Mouse (Mus musculus) MEL (cell line): ENCODE results near the gene Dyrk1a. TPM values are rescaled to one million over a fixed set of nuclear protein-coding genes. Genes with fewer than 3 reads are reported as not detected.

Experiments used
- DNase-seq: peaks from one replicate; pipeline ENCODE4 v3.0.0; 2011; ENCODE audit warnings: low read depth, low spot score
- H3K27ac ChIP-seq: 2 replicates; pipeline ENCODE4 v1.5.1; 2012; ENCODE audit warnings: low read depth, mild to moderate bottlenecking, control low read depth, low read length, moderate library complexity; ENCODE audit not compliant: control insufficient read depth
- H3K27me3 ChIP-seq, 2 experiments: fragments of 150-350 bp in 1 of 2; sonication (generic) in 1 of 2; 2 replicates each; pipeline ENCODE4 v1.6.1; 2012; ENCODE audit warnings: low read length in 2 of 2, mild to moderate bottlenecking in 2 of 2, improper control_type of control experiment in 1 of 2, moderate library complexity in 1 of 2; ENCODE audit not compliant: insufficient read depth in 2 of 2, control insufficient read depth in 1 of 2
- H3K36me3 ChIP-seq, 2 experiments: 2 replicates each; pipeline ENCODE4 v1.6.1; 2012 to 2014; ENCODE audit warnings: low read length in 2 of 2, improper control_type of control experiment in 1 of 2, inconsistent platforms in 1 of 2, mild to moderate bottlenecking in 1 of 2; ENCODE audit not compliant: insufficient read depth in 2 of 2, control insufficient read depth in 1 of 2
- H3K4me1 ChIP-seq, 2 experiments: fragments of 150-350 bp in 1 of 2; sonication (generic) in 1 of 2; 2 replicates each; pipeline ENCODE4 v1.6.1; 2012; ENCODE audit warnings: low read length in 2 of 2, improper control_type of control experiment in 1 of 2, mild to moderate bottlenecking in 1 of 2; ENCODE audit not compliant: insufficient read depth in 2 of 2, control insufficient read depth in 1 of 2
- H3K4me3 ChIP-seq, 2 experiments: fragments of 150-350 bp in 1 of 2; sonication (generic) in 1 of 2; 2 replicates each; pipeline ENCODE4 v1.5.1; 2012; ENCODE audit warnings: low read depth in 2 of 2, low read length in 2 of 2, mild to moderate bottlenecking in 2 of 2, moderate library complexity in 2 of 2, control low read depth in 1 of 2, improper control_type of control experiment in 1 of 2; ENCODE audit not compliant: control insufficient read depth in 1 of 2, insufficient read depth in 1 of 2
- H3K79me2 ChIP-seq: 2 replicates; pipeline ENCODE4 v1.6.1; 2012; ENCODE audit warnings: mild to moderate bottlenecking, low read length, moderate library complexity; ENCODE audit not compliant: control insufficient read depth, poor library complexity, insufficient read depth
- H3K9ac ChIP-seq: 2 replicates; pipeline ENCODE4 v1.6.1; 2012; ENCODE audit warnings: low read depth, mild to moderate bottlenecking, control low read depth, low read length, moderate library complexity; ENCODE audit not compliant: control insufficient read depth, poor library complexity, severe bottlenecking
- H3K9me3 ChIP-seq: fragments of 150-350 bp; sonication (generic); replicated peaks from 2 replicates; pipeline ENCODE4 v1.6.1; 2012; ENCODE audit warnings: mild to moderate bottlenecking, low read length, improper control_type of control experiment, moderate library complexity; ENCODE audit not compliant: insufficient read depth
- CTCF ChIP-seq, 3 experiments: IDR thresholded peaks in 2 of 3; conservative IDR thresholded peaks in 1 of 3; 2 replicates each; pipeline ENCODE4 v1.5.1; 2011 to 2012; ENCODE audit warnings: low read length in 3 of 3, low read depth in 2 of 3, mild to moderate bottlenecking in 2 of 3, improper control_type of control experiment in 1 of 3, inconsistent platforms in 1 of 3, mixed read lengths in 1 of 3, moderate library complexity in 1 of 3; ENCODE audit not compliant: control insufficient read depth in 1 of 3, insufficient read depth in 1 of 3, poor library complexity in 1 of 3, severe bottlenecking in 1 of 3
- ETS1 ChIP-seq: IDR thresholded peaks from 2 replicates; pipeline ENCODE4 v1.6.1; 2012; ENCODE audit warnings: low read depth, mild to moderate bottlenecking, inconsistent platforms, low read length, improper control_type of control experiment, moderate library complexity
- JUND ChIP-seq: IDR thresholded peaks from 2 replicates; pipeline ENCODE4 v1.6.1; 2011; ENCODE audit warnings: low read depth, mild to moderate bottlenecking, improper control_type of control experiment, low read length
- MEF2A ChIP-seq: IDR thresholded peaks from 2 replicates; pipeline ENCODE4 v1.6.1; 2014; ENCODE audit warnings: low read depth, mild to moderate bottlenecking, inconsistent platforms, low read length, improper control_type of control experiment; ENCODE audit not compliant: poor library complexity, insufficient replicate concordance, severe bottlenecking; ENCODE audit errors: extremely low read depth
- MYB ChIP-seq: IDR thresholded peaks from 2 replicates; pipeline ENCODE4 v1.6.1; 2011; ENCODE audit warnings: mild to moderate bottlenecking, low read depth, low read length, improper control_type of control experiment
- MYC ChIP-seq: IDR thresholded peaks from 2 replicates; pipeline ENCODE4 v1.6.1; 2011; ENCODE audit warnings: low read depth, mild to moderate bottlenecking, low read length, improper control_type of control experiment, moderate library complexity
- POLR2AphosphoS2 ChIP-seq: IDR thresholded peaks from 2 replicates; pipeline ENCODE4 v1.6.1; 2011; ENCODE audit warnings: low read length, improper control_type of control experiment
- POLR2AphosphoS5 ChIP-seq: IDR thresholded peaks from 2 replicates; pipeline ENCODE4 v1.6.1; 2012; ENCODE audit warnings: low read depth, borderline replicate concordance, mild to moderate bottlenecking, inconsistent platforms, low read length, moderate library complexity, mixed read lengths
- RAD21 ChIP-seq: IDR thresholded peaks from 2 replicates; pipeline ENCODE4 v1.6.1; 2011; ENCODE audit warnings: mild to moderate bottlenecking, low read depth, low read length, improper control_type of control experiment
- RCOR1 ChIP-seq: IDR thresholded peaks from 2 replicates; pipeline ENCODE4 v1.6.1; 2012; ENCODE audit warnings: low read depth, mild to moderate bottlenecking, inconsistent platforms, low read length, improper control_type of control experiment
- TBP ChIP-seq: IDR thresholded peaks from 2 replicates; pipeline ENCODE4 v1.8.0; 2011; ENCODE audit warnings: low read depth, low read length, improper control_type of control experiment
- TCF12 ChIP-seq: IDR thresholded peaks from 2 replicates; pipeline ENCODE4 v1.6.1; 2014; ENCODE audit warnings: low read depth, mild to moderate bottlenecking, inconsistent platforms, low read length, improper control_type of control experiment, moderate library complexity
- UBTF ChIP-seq: IDR thresholded peaks from 2 replicates; pipeline ENCODE4 v1.6.1; 2012; ENCODE audit warnings: low read depth, mild to moderate bottlenecking, inconsistent platforms, low read length, improper control_type of control experiment, moderate library complexity, borderline replicate concordance; ENCODE audit not compliant: insufficient read depth
- ZC3H11A ChIP-seq: IDR thresholded peaks from 2 replicates; pipeline ENCODE4 v1.6.1; 2012; ENCODE audit warnings: low read depth, mild to moderate bottlenecking, inconsistent platforms, low read length, improper control_type of control experiment
- ZKSCAN1 ChIP-seq: IDR thresholded peaks from 2 replicates; pipeline ENCODE4 v1.6.1; 2012; ENCODE audit warnings: low read depth, mild to moderate bottlenecking, inconsistent platforms, low read length, improper control_type of control experiment, moderate library complexity
- polyA plus RNA-seq, 2 experiments: library from polyadenylated mRNA; stranded (reverse) in 1 of 2; unstranded in 1 of 2; fragments of >175 nt in 1 of 2; fragments of >200 nt in 1 of 2; gene quantifications; 2 replicates each; pipeline versions ENCODE4 v1.2.1 to v1.2.4; 2012; ENCODE audit warnings: low replicate concordance in 2 of 2, low read depth in 1 of 2; ENCODE audit not compliant: insufficient read length in 2 of 2, insufficient read depth in 1 of 2, missing spikeins in 1 of 2
- total RNA-seq: library from RNA; depleted of rRNA; stranded (reverse); fragments of 300-350 nt; gene quantifications from 2 replicates; pipeline ENCODE4 v1.2.3, GENCODE M21; 2012

Gene Dyrk1a
- total and polyA plus RNA-seq, 3 experiments, result 22.6 to 126 (median 34.7) TPM

DNA sequence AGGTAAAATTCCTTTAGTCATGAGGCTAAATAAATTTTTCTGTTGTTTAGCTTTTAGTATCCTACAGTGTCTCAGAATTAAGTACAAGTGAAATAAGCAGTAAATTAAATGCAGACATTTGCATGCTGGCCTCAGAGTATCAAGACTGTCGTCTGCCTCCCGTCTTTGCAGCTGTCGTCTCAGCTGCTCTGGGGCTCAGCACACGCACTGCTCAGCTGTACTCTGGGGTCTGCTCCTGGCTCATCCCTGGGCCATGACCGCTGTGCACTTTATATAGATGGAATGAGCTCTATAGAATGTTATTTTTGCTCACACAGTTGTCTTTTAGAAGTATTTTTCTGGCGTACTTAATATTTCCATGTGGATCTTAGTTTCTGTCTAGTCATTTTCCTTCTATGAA, 85.3 kb downstream of the Dyrk1a start:
- TF ChIP-seq POLR2AphosphoS2 (no peak), MEF2A (no peak), ETS1 (no peak), CTCF (IDR thresholded peaks at IDR 0.05 in 2 of 3, conservative IDR thresholded peaks at IDR 0.05 in 1 of 3; ENCODE audit: control insufficient read depth in 1 of 3, insufficient read depth in 1 of 3, low read depth in 2 of 3, low read length in 3 of 3, poor library complexity in 1 of 3, severe bottlenecking in 1 of 3) (no peak), ZC3H11A (no peak), RAD21 (no peak), POLR2AphosphoS5 (no peak), MYC (no peak), JUND (no peak), UBTF (no peak), TBP (no peak), ZKSCAN1 (no peak), RCOR1 (no peak)
- H3K79me2 ChIP-seq, result peaks cover 35% of the 10 kb centered on the region
- H3K4me3 ChIP-seq, result no peak overlapping the region
- H3K27me3 ChIP-seq, result no peaks in the 10 kb centered on the region
- no peak overlapping the region for H3K27ac ChIP-seq
- no peaks in the 10 kb centered on the region; a peak in 1 of 4 replicates for H3K4me1 ChIP-seq
- peaks cover 3 to 4% of the 10 kb centered on the region in 2 experiments; a peak in 3 of 4 replicates for H3K36me3 ChIP-seq
- no peak overlapping the region for H3K9ac ChIP-seq
- no peak for DNase-seq
- H3K9me3 ChIP-seq, result no peaks in the 10 kb centered on the region

DNA sequence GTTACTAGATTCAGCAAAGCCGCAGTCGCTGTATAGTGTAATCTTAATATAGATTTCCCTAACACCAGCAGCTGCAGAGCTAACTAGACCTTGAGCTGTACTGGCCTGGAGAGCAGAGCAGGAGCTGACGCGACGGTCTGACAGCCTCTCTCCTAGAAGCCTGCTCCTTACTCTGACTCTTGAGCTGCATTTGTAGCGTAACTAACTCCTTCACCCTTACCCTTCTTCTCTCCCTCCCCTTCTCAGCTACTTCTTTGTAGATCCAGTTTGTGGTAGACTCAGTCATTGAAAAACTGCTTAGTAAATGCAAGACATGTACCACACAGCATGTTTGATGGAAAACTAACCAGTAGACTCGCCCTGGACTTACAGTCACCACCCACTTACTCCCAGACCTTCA, 87.1 kb downstream of the Dyrk1a start:
- no peak for DNase-seq
- peaks cover 0 to 5% of the 10 kb centered on the region in 2 experiments; a peak in 2 of 4 replicates for H3K4me1 ChIP-seq
- H3K9ac ChIP-seq, result no peak overlapping the region
- TF ChIP-seq RAD21, result no peak
- no peak for TF ChIP-seq MYB
- no peak for TF ChIP-seq TCF12
- H3K27me3 ChIP-seq, result no peaks in the 10 kb centered on the region
- no peaks in the 10 kb centered on the region for H3K9me3 ChIP-seq
- no peak overlapping the region for H3K4me3 ChIP-seq
- H3K79me2 ChIP-seq, result peaks cover 30% of the 10 kb centered on the region
- peaks cover 4 to 5% of the 10 kb centered on the region in 2 experiments; a peak in 3 of 4 replicates for H3K36me3 ChIP-seq
- no peak overlapping the region for H3K27ac ChIP-seq
